Mouse (Mus musculus) spleen, postnatal 10 days (tissue): ENCODE measurements around the gene Acot2.
A peak's percentile ranks its signal among the peaks of the same experiment; 100 is the strongest.
"Not testable (repeated sequence)": the region's sequence is repeated elsewhere in the genome, so short reads cannot be mapped to it uniquely, and the experiment has no call there.

Experiments used
- DNase-seq, 2 experiments: peaks; one replicate each; pipeline ENCODE4 v3.0.0; 2021 to 2022; ENCODE audit warnings: low spot score in 2 of 2

Gene Acot2

GRCm38 (mm10) chr12:83987583-83988441 is at the start of gene Acot2:
TSS of gene Acot2 (plus strand) at chr12:83987861.
- DNase-seq, result peak; percentile 66 to 77

DNA sequence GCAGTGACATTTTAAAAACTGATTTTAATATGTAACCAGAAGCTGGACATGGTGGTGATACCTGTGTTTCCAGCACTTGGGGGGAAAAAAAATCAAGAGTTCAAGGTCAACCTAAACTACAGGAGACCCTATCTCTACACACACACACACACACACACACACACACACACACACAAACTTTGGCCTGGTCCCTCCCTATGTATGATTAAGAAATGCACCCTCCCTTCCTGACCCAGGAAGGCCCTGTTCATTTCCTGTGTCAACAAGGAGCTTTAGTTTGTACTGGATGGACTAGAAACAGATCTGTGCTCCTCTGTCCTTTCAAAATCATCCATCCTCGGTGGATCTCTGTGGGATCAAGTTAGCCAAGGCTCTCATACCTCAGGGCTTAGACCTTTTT is 49.1 kb upstream of the Acot2 start:
- not testable (repeated sequence) for DNase-seq

DNA sequence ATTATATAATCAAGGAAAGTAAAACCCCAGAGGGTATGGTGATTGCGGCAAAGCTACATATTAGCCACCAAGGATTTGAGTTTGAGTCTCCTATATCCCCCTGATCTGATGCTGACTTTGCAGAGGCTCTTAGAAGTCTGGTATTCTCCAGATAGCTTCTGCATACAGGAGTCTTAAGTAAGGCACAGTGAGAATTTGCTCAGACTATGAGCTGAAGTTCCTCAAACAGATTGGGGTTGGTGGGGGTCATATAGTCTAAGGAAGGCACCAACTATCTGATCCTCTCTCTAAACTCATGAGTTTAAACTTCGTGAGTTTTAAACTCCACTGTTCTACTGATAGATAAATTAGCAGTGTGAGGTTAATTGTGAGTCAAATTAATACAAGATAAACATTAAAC is 48.3 kb upstream of the Acot2 start:
- DNase-seq, result no peak

DNA sequence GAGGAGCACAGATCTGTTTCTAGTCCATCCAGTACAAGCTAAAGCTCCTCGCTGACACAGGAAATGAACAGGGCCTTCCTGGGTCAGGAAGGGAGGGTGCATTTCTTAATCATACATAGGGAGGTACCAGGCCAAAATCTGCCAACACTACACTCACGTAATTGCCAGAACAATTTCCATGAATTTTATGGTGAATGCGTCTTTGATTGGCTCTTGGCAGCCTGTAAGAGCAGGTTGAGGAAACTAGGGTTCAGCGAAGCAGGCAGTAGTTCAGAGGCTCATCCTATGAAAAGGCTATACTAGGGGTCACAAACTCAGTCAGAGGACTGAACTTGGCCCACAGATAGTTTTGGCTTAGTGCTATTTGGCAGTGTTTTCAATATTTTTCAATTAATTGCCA is 47.6 kb upstream of the Acot2 start:
- no peak for DNase-seq

- no peak for DNase-seq
These were observed 45.7 kb upstream of the Acot2 start for GRCm38 (mm10) chr12:83941938-83942337.

DNA sequence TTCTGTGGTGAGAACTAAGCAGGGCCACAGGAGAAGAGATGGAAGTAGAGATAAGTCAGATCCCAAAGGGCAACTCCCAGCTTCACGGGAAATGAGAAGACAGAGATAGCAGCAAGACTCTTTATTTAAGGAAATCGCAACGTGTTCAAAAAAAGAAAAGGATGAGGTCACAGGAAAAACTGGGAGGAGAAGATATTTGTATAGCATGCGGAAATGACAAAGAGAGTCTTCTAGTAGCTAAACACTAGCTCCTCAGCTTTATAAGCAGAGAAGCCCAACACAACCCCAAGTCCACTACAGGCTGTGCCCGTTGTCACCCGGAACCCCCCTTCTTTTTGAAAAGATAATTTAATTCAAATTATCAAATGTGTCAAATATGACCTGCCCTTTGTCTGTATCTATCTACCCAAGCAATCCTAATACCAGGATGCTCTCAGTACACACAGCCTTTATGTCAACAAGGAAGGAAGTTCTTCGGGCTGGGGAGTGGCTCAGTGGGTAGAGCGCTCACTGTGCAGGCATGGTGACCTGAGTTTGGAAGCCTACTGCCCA is 40.3 kb upstream of the Acot2 start:
- no peak for DNase-seq

DNA sequence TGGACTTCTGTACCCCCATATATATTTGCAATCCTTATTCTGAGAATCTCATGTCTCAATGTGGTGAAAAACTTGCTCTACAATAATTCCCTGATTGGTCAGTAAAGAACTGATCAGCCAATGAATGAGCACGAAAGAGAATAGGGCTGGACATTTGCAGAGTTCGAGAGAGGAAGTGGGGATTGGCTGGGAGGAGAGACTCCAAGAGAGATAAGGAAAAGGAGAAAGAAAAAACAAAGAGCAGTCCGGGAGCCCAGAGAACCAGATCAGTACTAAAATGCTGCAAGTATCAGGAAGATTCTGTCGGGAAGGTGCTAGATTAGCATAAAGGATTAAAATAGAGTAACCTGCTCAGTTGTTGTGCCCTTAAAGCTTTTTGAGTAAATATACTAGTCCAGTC is 38.6 kb upstream of the Acot2 start:
- no peak for DNase-seq

GRCm38 (mm10) chr12:83949776-83950492 is 37.7 kb upstream of the Acot2 start:
- DNase-seq, result no peak

- peak in 1 of 2 experiments; percentile 82 for DNase-seq
These were observed 37.2 kb upstream of the Acot2 start, which contains the start of gene Riox1 for GRCm38 (mm10) chr12:83950493-83950839. TSS of gene Riox1 (plus strand) at chr12:83950608.

DNA sequence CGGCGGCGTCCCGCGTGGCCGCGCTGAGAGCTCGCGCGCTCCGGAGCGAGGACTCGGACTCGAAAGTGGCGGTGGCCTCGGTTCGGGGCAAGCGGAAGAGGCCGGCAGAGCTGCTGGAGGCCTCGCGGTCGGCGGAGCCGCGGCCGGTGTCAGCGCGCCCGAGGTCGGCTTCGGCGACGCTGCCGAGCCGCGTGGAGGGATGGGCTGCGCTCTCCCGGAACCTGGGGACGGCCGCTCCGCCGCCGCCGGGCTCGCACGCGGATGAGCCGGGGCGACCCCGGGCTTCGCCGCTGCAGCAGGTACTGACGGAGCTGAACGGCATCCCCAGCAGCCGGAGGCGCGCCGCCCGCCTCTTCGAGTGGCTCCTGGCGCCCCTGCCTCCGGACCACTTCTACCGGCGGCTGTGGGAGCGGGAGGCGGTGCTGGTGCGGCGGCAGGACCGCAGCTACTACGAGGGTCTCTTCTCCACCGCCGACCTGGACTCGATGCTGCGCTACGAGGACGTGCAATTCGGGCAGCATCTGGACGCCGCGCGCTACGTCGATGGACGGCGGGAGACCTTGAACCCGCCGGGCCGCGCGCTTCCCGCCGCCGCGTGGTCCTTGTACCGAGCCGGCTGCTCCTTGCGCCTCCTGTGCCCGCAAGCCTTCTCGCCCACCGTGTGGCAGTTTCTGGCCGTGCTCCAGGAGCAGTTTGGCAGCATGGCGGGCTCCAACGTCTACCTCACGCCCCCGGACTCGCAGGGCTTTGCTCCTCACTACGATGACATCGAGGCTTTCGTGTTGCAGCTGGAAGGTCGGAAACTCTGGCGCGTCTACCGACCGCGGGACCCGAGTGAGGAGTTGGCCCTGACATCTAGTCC is 36.6 kb upstream of the Acot2 start:
- peak; percentile 59 to 66 for DNase-seq

GRCm38 (mm10) chr12:83951711-83952575 is 35.7 kb upstream of the Acot2 start:
- no peak for DNase-seq

- no peak for DNase-seq
These were observed 29.4 kb upstream of the Acot2 start for GRCm38 (mm10) chr12:83958278-83958677.

DNA sequence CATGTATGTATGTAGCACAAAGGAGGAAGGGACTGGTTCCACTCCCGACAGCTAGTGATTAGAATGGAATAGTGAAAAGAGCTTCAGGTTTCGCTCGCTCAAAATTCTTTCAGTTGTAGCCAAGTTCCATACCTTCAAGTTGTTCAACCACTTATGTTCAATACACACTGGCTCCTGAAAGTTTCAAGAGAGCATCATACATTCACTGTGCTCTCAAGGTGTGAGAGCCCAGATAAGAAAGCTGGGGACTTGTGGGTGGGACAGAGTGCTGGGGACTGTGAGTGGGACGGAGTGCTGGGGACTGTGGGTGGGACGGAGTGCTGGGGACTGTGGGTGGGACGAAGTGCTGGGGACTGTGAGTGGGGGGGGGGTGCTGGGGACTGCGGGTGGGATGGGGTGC is 22.4 kb upstream of the Acot2 start:
- DNase-seq, result no peak

DNA sequence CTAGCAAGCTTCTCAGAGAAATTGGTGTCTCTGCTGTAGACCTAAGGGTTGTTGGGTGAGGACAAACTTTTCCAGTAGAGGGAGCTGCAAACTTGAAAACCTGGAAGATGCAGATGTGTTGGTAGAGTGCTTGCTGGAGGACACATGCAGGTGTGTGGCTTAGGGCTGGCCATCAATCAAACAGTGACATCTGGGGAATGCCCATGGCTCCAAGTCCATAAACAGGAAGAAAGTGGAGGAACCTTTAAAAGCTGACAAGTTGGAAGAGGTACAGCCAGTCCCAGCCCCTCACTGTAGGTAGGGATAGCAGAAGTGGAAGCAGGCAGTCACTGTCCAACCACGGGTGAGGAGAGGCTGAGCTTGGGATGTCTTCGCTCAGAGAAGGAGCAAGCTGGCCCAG is 15.5 kb upstream of the Acot2 start:
- peak in 1 of 2 experiments; percentile 27 for DNase-seq

- no peak for DNase-seq
These were observed 8.8 kb upstream of the Acot2 start for GRCm38 (mm10) chr12:83978862-83979261.

- no peak for DNase-seq
These were observed 6.0 kb upstream of the Acot2 start for GRCm38 (mm10) chr12:83981615-83982014.

GRCm38 (mm10) chr12:83984752-83985151 is 2.9 kb upstream of the Acot2 start, which contains the start of gene Heatr4:
TSS of gene Heatr4 (minus strand) at chr12:83984852.
- DNase-seq, result no peak

DNA sequence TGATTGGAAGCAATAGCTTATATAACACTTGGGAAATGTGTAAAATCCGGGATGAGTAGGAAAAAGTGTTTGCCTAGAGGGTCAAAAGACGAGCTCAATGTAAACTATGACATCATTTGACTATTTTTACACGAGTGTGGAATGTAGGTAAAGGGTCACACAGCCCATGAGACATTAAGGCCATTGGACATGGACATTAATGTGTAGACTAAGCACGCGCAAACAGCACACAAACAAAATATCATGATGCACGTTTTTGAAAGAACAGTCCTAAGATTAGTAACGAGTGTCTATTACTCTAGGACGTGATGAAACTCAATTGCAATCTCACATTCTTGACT is 449 bp upstream of the Acot2 start:
- DNase-seq, result no peak

- DNase-seq, result no peak
These were observed 822 bp downstream of the Acot2 start for GRCm38 (mm10) chr12:83988483-83988882.

DNA sequence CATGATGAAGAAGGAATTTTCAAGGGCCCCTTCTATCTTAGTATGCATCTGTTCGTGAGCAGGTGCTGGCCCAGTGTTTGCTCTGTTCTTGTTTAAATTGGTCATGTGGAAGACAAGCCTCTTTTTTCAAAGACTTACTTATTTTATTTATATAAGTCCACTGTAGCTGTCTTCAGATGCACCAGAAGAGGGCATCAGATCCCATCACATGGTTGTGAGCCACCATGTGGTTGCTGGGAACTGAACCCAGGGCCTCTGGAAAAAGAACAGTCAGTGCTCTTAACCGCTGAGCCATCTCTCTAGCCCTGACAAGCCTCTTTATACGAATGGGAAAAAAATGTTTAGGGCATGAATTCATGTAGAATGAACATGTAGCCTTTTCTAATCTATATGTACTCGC is 1.7 kb downstream of the Acot2 start:
- no peak for DNase-seq

DNA sequence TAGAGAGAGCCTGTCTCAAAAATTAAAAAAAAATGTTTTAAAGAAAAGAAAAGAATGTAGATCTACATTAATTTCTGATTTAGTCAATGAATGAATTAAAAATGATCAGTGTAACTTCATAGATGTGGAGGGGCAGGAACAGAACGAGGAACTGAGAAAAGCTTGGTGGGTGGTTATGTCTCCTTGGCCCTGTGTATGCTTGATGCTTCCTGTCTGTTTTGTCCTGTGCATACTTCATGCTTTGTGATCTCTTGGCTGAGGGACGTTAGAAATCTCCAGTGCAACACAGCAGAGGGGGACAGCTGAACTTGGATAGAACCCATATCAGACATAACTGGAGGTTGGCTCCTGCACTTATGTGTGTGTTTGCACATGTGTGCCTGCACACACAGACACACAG is 9.6 kb downstream of the Acot2 start:
- DNase-seq, result no peak
